Mouse (Mus musculus): Measurements from ENCODE around the gene Tbcc. TPM values are rescaled to one million over a fixed set of nuclear protein-coding genes. Genes with fewer than 3 reads are reported as not detected.

Gene Tbcc
- total RNA-seq, 2 experiments from 2014 or later: 12.9 to 14.5 TPM

- peak; percentile 82 for DNase-seq
- intact Hi-C loops (cut with DNase I; ENCODE audit: low total_unique reads): no loop called here
These were observed 917 bp upstream of the Tbcc start for GRCm38 (mm10) chr17:46889450-46890084.

- intact Hi-C loops (cut with DNase I; ENCODE audit: low total_unique reads): no loop called here
- DNase-seq: peak; percentile 47
These were observed 535 bp downstream of the Tbcc start for GRCm38 (mm10) chr17:46890843-46891594.

GRCm38 (mm10) chr17:46895426-46895825 lies 4.9 kb downstream of the Tbcc start:
- no peak for DNase-seq

GRCm38 (mm10) chr17:46897221-46897950 lies 6.9 kb downstream of the Tbcc start:
- DNase-seq: no peak
- intact Hi-C loops (cut with DNase I; ENCODE audit: low total_unique reads): no loop called here

More at GRCm38 (mm10) chr17:46895426-46895825, 4.9 kb downstream of the Tbcc start:
- intact Hi-C loops (cut with DNase I; ENCODE audit: low total_unique reads): no loop called here

- DNase-seq: no peak
- intact Hi-C loops (cut with DNase I; ENCODE audit: low total_unique reads): no loop called here
These were observed 10.5 kb downstream of the Tbcc start for GRCm38 (mm10) chr17:46900941-46901340.

GRCm38 (mm10) chr17:46903876-46904490 lies 13.5 kb downstream of the Tbcc start:
- intact Hi-C loops (cut with DNase I; ENCODE audit: low total_unique reads): no loop called here
- peak; percentile 74 for DNase-seq

GRCm38 (mm10) chr17:46910186-46910585 lies 19.7 kb downstream of the Tbcc start, which contains the start of gene Prph2:
TSS of gene Prph2 (plus strand) at chr17:46910459.
- DNase-seq: no peak
- intact Hi-C loops (cut with DNase I; ENCODE audit: low total_unique reads): no loop called here

GRCm38 (mm10) chr17:46912331-46912730 lies 21.8 kb downstream of the Tbcc start:
- DNase-seq: no peak
- intact Hi-C loops (cut with DNase I; ENCODE audit: low total_unique reads): no loop called here

- DNase-seq: no peak
- intact Hi-C loops (cut with DNase I; ENCODE audit: low total_unique reads): no loop called here
These were observed 24.6 kb downstream of the Tbcc start for GRCm38 (mm10) chr17:46915129-46915528.

- no peak for DNase-seq
- intact Hi-C loops (cut with DNase I; ENCODE audit: low total_unique reads): no loop called here
These were observed 28.5 kb downstream of the Tbcc start for GRCm38 (mm10) chr17:46918951-46919350.

GRCm38 (mm10) chr17:46920855-46921254 lies 30.4 kb downstream of the Tbcc start:
- DNase-seq: no peak
- intact Hi-C loops (cut with DNase I; ENCODE audit: low total_unique reads): no loop called here

- intact Hi-C loops (cut with DNase I; ENCODE audit: low total_unique reads): no loop called here
- no peak for DNase-seq
These were observed 35.7 kb downstream of the Tbcc start for GRCm38 (mm10) chr17:46926192-46926591.

GRCm38 (mm10) chr17:46926941-46927340 lies 36.5 kb downstream of the Tbcc start:
- intact Hi-C loops (cut with DNase I; ENCODE audit: low total_unique reads): no loop called here
- DNase-seq: no peak

GRCm38 (mm10) chr17:46927781-46928180 lies 37.3 kb downstream of the Tbcc start:
- intact Hi-C loops (cut with DNase I; ENCODE audit: low total_unique reads): no loop called here

GRCm38 (mm10) chr17:46929277-46929676 lies 38.8 kb downstream of the Tbcc start:
- DNase-seq: no peak
- intact Hi-C loops (cut with DNase I; ENCODE audit: low total_unique reads): no loop called here

More at GRCm38 (mm10) chr17:46927781-46928180, 37.3 kb downstream of the Tbcc start:
- DNase-seq: no peak

- no peak for DNase-seq
- intact Hi-C loops (cut with DNase I; ENCODE audit: low total_unique reads): no loop called here
These were observed 39.4 kb downstream of the Tbcc start for GRCm38 (mm10) chr17:46929897-46930296.

GRCm38 (mm10) chr17:46932961-46933360 lies 42.5 kb downstream of the Tbcc start:
- DNase-seq: no peak
- intact Hi-C loops (cut with DNase I; ENCODE audit: low total_unique reads): no loop called here

- DNase-seq: peak; percentile 49
- intact Hi-C loops (cut with DNase I; ENCODE audit: low total_unique reads): no loop called here
These were observed 43.3 kb downstream of the Tbcc start for GRCm38 (mm10) chr17:46933557-46934348.

GRCm38 (mm10) chr17:46940461-46940860 lies 50.0 kb downstream of the Tbcc start:
- intact Hi-C loops (cut with DNase I; ENCODE audit: low total_unique reads): no loop called here
- no peak for DNase-seq

Data from gastrocnemius, postnatal 14 days (tissue).